Mouse (Mus musculus): ENCODE data around the gene Gkn3. TPM values are rescaled to one million over a fixed set of nuclear protein-coding genes. Genes with fewer than 3 reads are reported as not detected.
A peak's percentile ranks its signal among the peaks of the same experiment; 100 is the strongest.

The Gkn3 gene
- total RNA-seq, 1 experiment from 2014 or later, result not detected

DNA sequence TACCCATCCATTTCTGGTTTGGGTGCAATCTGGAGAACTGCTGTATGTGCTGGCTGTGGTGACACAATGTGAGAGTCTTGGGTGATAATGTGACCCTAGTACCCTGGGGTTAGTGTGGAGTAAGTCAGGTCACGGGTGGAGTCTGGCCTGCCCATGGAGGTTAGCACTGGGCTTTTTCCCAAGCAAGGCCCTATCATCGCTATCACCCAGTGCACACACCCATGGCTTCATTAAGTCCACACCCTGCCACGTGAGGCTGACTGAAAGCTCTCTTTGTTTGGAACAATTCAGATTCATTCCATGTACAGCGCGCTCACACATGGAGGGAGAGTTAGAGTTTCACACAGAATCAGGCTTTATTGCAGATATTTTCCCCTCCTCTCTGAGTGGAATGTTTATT, 34.3 kb downstream of the Gkn3 start:
- DNase-seq, result no peak

DNA sequence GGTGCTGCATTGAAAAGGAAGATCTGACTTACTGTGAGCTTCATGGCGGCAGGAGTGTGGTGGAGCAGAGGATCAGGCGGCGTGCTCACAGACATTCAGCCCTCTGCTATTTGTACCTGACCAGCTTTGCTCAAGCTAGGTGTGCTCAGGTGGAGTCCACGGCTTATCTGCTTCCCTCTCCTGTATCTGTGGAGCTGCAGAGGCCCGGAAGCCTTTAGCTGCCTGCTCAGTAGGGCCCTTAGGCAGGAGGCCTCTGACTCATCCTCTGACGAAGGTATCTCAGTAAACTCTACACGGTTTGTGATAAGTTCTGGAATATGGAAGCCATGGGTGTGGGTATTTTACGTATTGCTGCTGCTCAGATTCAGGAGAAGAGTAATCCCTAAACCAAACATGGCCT, 37.9 kb downstream of the Gkn3 start, which contains the start of gene Gkn1:
TSS of gene Gkn1 (minus strand) at position 114 of the 400 bp plus-strand sequence.
- no peak for DNase-seq

GRCm38 (mm10) chr6:87335935-87336295, 52.8 kb downstream of the Gkn3 start:
- DNase-seq, result no peak

GRCm38 (mm10) chr6:87335091-87335934, 53.4 kb downstream of the Gkn3 start, which contains the start of gene Antxr1:
TSS of gene Antxr1 (minus strand) at chr6:87335821.
- DNase-seq, result peak; percentile 53

DNA sequence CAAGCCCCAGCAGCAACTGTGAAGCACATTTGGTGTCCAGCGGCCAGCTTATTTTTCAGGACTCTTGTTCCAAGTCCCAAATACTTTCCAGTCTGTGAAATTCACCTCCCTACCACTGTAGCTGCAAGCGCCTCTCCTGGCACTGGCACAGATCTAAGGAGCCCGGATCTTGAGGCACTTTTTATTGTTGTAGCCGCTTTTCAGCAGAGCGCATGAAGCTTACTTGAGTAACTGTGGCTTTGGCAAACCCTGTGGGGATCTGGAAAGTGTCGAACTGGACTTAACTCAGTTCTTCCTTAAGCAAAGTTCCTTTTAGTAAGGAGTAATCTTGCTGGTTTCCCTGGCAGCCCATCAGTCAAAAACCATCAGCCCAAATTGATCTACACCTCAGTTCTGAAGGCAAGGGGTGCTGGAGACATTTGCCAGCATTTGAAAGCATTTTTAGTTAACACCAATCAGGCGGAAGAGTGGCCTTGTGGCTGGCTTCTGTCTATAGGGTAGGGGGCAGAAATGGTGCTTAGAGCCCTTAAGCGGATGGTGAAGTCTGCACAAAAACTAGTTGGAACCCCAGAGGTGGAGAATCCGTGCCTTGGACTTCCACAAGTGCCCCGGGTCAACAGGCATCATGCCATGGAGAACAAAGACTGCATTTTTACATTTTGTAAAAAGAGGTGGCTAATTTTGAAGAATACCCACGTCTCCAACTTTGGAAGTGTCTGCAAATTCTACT, 54.2 kb downstream of the Gkn3 start:
- no peak for DNase-seq

Other genes with a start within 250 kb of the Gkn3 start
- gene Antxr1, start 53.1 kb downstream of the Gkn3 start, total RNA-seq (2021), result 16.5 and 19.4 TPM in 2 replicates
- not detected in 2 replicates for gene Gkn1, start 38.0 kb downstream of the Gkn3 start, total RNA-seq (2021)
- gene Gkn2, start 15.6 kb downstream of the Gkn3 start, total RNA-seq (2021), result not detected in 2 replicates
- not detected in 2 replicates for gene Bmp10, start 40.1 kb upstream of the Gkn3 start, total RNA-seq (2021)
- 2.9 and 3.3 TPM in 2 replicates for gene Arhgap25, start 144.3 kb upstream of the Gkn3 start, total RNA-seq (2021)
- gene Prokr1, start 201.8 kb upstream of the Gkn3 start, total RNA-seq (2021), result 0.58 and 0.90 TPM in 2 replicates

Data from adrenal gland, postnatal 25 days (tissue).